Mouse (Mus musculus): Measurements from ENCODE around the gene Dnah11. TPM values are rescaled to one million over a fixed set of nuclear protein-coding genes. Genes with fewer than 3 reads are reported as not detected.

Dnah11 gene
- polyA plus RNA-seq, 1 experiment from 2014 or later, result 0.04 TPM

DNA sequence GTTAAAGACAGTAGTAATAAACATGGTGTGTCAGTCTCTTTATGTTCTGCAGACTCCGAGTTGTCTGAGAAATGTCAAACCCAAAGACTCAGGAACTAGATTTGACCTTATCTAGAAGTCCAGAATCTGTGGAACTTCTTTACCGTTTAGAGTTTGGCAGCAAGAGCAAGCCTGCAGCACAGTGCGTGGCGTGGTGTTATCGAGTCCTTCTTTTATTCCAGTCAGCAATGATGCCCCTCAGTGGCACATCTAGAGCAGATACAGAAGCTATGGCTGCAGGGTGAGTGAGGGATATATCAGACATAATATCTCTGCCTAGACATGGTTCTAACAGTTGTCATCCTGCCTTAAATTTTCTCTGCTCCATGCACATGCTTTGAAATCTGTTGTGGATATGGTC is 336.2 kb downstream of the Dnah11 start:
- WGBS, result 83% methylated on average over 5 of the region's 5 CpGs
- H3K27ac ChIP-seq, result 0 out of 2 replicates have a peak overlapping the region, but pooled peaks have one; percentile 0
- no peak for DNase-seq (ENCODE audit: low spot score)

DNA sequence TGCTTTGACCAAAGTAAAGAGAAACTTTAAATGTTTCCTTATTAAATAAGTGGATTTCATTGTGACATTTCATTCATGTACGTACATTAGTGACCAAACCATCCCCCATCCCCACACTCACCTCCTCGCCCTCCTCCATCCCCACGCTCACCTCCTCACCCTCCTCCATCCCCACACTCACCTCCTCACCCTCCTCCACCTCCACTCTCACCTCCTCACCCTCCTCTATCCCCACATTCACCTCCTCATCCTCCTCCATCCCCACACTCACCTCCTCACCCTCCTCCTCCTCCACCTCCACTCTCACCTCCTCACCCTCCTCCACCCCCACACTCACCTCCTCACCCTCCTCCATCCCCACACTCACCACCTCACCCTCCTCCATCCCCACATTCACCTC is 337.6 kb downstream of the Dnah11 start:
- Histone ChIP-seq H3K36me3 (peaks cover 22% of the 10 kb centered on the region), H3K9me3 (replicated peaks) (no peaks in the 10 kb centered on the region), H3K27me3 (ENCODE audit: low read depth, poor library complexity, severe bottlenecking) (no peaks in the 10 kb centered on the region), H3K4me3 (no peak overlapping the region), H3K4me1 (peaks cover 12% of the 10 kb centered on the region), H3K27ac (no peak overlapping the region)
- 79% methylated on average over 3 of the region's 3 CpGs for WGBS
- DNase-seq (ENCODE audit: low spot score), result no peak

More for the DNA sequence above, 336.2 kb downstream of the Dnah11 start:
- Histone ChIP-seq H3K27me3 (ENCODE audit: low read depth, poor library complexity, severe bottlenecking) (no peaks in the 10 kb centered on the region), H3K4me1 (peaks cover 12% of the 10 kb centered on the region), H3K36me3 (peaks cover 36% of the 10 kb centered on the region), H3K9me3 (replicated peaks) (no peaks in the 10 kb centered on the region), H3K4me3 (no peak overlapping the region)

DNA sequence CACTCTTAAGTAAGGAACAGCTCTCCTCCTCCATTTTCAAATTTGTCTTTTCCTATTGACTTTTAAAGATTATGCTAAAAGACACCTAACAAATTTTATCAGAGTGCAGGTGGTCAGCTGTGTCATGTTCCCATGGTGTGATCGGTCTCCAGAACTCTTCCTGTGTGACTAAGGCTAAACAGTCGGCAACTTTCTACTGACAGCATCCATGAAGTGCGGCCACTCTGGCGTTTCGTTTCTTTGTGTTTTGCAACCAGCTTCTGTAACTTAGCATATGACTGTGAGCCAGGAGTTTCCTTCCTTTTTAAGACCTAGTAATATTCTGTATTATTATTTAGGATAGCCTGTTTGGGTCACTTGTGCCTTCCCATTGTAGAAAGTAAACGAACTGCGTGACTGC is 338.0 kb downstream of the Dnah11 start:
- 84% methylated on average over 7 of the region's 7 CpGs for WGBS

DNA sequence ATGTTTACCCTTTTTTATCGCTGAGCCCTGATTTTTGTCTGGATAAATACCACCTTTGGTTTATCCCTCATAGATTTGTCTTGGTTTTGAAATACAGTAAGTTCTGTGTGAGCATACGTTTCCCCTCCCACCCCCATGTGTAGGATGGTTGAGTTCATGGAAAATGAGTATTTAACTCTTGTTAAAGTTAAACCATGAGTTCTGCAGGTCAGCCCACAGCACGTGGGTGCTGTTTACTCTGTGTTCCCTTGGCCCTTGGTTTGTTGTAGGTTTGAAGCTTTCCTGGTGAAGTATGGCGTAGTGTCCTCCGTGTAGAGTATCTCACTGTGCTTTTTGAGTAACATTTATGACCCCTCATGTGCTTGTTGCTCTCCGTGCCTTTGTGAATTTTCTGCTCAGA is 341.0 kb downstream of the Dnah11 start:
- 95% methylated on average over 6 of the region's 6 CpGs for WGBS
- no peak for DNase-seq (ENCODE audit: low spot score)
- Histone ChIP-seq H3K36me3 (0 out of 2 replicates have a peak, but pooled peaks cover 3% of the 10 kb centered on the region), H3K4me3 (no peak overlapping the region), H3K4me1 (peaks cover 4% of the 10 kb centered on the region; the same call in 1 of the 2 replicates), H3K27me3 (ENCODE audit: low read depth, poor library complexity, severe bottlenecking) (no peaks in the 10 kb centered on the region), H3K27ac (no peak overlapping the region), H3K9me3 (replicated peaks) (no peaks in the 10 kb centered on the region)

More for the DNA sequence above, 338.0 kb downstream of the Dnah11 start:
- no peak for DNase-seq (ENCODE audit: low spot score)
- H3K27me3 ChIP-seq (ENCODE audit: low read depth, poor library complexity, severe bottlenecking), result no peaks in the 10 kb centered on the region
- H3K9me3 ChIP-seq (replicated peaks), result no peaks in the 10 kb centered on the region
- no peak overlapping the region for H3K27ac ChIP-seq
- H3K4me1 ChIP-seq, result peaks cover 12% of the 10 kb centered on the region
- H3K36me3 ChIP-seq, result peaks cover 18% of the 10 kb centered on the region
- H3K4me3 ChIP-seq, result no peak overlapping the region

DNA sequence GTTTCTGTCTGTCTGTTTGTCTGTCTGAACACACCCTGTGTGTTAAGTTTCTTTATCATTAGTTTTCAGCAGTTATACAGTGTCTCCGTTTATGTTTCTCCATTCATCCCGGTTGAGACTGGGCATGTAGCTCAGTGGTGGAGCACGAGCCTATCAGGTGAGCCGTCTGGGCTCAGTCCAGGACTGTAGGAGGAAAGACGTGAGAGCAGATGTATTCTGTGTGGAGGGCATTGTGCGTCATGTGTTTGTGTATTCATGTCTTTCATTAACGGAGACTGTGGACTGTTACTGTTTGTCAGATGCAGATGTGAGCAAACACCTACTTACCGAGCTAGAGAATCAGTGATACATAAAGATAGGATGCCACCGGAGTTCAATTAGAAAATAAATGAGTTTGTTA is 341.8 kb downstream of the Dnah11 start:
- Histone ChIP-seq H3K27me3 (ENCODE audit: low read depth, poor library complexity, severe bottlenecking) (no peaks in the 10 kb centered on the region), H3K4me1 (no peaks in the 10 kb centered on the region), H3K36me3 (0 out of 2 replicates have a peak, but pooled peaks cover 3% of the 10 kb centered on the region), H3K27ac (no peak overlapping the region), H3K4me3 (no peak overlapping the region), H3K9me3 (replicated peaks) (no peaks in the 10 kb centered on the region)
- no peak for DNase-seq (ENCODE audit: low spot score)
- WGBS, result 89% methylated on average over 9 of the region's 9 CpGs

DNA sequence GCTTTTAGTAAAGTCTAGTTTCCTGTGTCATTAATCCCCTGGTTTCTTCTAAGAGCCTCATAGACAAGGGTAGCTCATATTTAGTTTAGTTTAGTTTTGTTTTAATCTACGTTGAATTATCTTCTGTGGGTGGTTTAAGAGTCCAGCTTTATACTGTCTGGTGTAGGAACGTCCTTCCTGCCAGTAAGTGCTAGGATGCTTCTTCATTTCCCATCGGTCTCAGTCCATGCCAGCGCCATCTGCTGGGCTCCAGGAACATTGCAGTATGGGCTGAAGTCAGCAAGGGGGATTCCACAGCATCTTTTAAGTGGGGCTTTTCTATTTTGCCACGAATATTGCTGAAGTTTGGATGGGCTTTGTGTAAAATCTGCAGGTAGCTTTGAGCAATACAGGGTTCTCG is 345.5 kb downstream of the Dnah11 start:
- WGBS, result 34% methylated on average over 6 of the region's 6 CpGs
- DNase-seq (ENCODE audit: low spot score), result peak; percentile 65
- H3K4me1 ChIP-seq, result 0 out of 2 replicates have a peak, but pooled peaks cover 4% of the 10 kb centered on the region

DNA sequence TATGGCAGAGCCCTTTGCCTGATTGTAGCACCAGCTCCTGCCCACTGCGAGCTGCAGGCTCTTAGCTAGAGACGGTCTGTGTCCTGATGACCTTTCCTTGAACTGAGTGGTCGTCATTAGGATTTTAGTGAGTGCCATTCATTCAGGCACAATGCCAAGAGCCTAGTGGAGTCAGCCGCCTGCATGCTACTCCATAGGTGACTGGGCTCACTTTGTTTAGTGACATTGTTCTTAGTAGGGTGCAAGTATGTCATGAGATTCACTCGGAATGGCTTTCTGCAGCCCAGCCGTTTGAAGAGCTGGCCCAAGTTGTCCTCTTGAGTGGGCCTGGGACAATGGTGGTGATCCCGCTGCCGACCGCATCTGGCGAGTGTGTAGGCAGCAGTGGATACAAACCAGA is 348.4 kb downstream of the Dnah11 start:
- Histone ChIP-seq H3K4me3 (no peak overlapping the region), H3K27me3 (ENCODE audit: low read depth, poor library complexity, severe bottlenecking) (no peaks in the 10 kb centered on the region), H3K4me1 (peaks cover 12% of the 10 kb centered on the region; the same call in 1 of the 2 replicates), H3K27ac (no peak overlapping the region), H3K9me3 (replicated peaks) (no peaks in the 10 kb centered on the region), H3K36me3 (peaks cover 16% of the 10 kb centered on the region; the same call in 1 of the 2 replicates)
- WGBS, result 63% methylated on average over 10 of the region's 10 CpGs
- DNase-seq (ENCODE audit: low spot score), result no peak

More for the DNA sequence above, 345.5 kb downstream of the Dnah11 start:
- no peaks in the 10 kb centered on the region for H3K27me3 ChIP-seq (ENCODE audit: low read depth, poor library complexity, severe bottlenecking)
- peaks cover 10% of the 10 kb centered on the region; the same call in 1 of the 2 replicates for H3K36me3 ChIP-seq
- no peak overlapping the region for H3K4me3 ChIP-seq
- no peak overlapping the region for H3K27ac ChIP-seq
- H3K9me3 ChIP-seq (replicated peaks), result no peaks in the 10 kb centered on the region

DNA sequence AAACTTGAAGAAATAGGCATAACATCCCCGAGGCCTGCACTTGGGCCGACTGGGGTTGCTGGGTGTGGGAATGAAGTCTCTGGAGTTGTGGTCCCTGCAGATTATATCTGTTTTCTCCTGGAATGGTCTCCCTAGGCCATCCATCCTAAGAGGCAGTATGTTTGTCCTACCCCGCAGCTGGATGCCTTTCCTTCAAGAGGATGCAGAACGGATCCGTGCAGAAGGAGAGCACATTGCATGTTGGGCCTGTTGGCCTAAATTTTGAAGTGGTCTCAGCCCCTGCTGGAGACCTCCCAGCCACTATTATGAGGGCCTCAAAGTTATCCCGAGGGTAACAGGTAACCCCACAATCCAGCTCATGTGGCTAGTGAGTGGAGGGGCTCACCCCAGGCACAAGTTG is 350.2 kb downstream of the Dnah11 start:
- no peaks in the 10 kb centered on the region for H3K27me3 ChIP-seq (ENCODE audit: low read depth, poor library complexity, severe bottlenecking)
- no peaks in the 10 kb centered on the region for H3K9me3 ChIP-seq (replicated peaks)
- DNase-seq (ENCODE audit: low spot score), result no peak
- no peak overlapping the region for H3K4me3 ChIP-seq
- WGBS, result 94% methylated on average over 6 of the region's 6 CpGs
- H3K27ac ChIP-seq, result no peak overlapping the region
- peaks cover 27% of the 10 kb centered on the region for H3K4me1 ChIP-seq
- H3K36me3 ChIP-seq, result peaks cover 16% of the 10 kb centered on the region; the same call in 1 of the 2 replicates

DNA sequence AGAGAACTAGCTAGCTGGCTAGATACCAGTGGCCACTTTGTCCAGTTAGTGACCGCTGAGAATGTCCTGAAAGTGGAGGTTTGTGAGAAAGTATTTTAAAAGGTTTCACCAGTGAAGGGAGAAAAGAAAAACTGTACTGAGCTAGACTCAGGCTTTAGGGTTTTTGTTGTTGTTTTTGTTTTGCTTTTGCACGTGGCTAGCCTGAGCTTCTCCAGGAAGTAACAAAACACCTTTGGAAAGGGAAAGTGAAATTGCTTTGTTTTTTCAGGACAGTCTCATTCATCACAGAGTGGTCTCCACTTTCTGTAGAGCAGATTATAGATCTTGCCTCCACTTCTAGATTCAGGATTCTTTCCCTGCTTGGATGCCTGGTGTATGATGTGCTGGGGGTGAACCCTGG is 353.9 kb downstream of the Dnah11 start:
- H3K27ac ChIP-seq, result peak overlapping the region; percentile 99
- H3K9me3 ChIP-seq (replicated peaks), result no peaks in the 10 kb centered on the region
- H3K4me1 ChIP-seq, result peaks cover 32% of the 10 kb centered on the region
- H3K4me3 ChIP-seq, result peak overlapping the region; percentile 80
- 27% methylated on average over 2 of the region's 2 CpGs for WGBS
- peaks cover 11% of the 10 kb centered on the region; the same call in 1 of the 2 replicates for H3K36me3 ChIP-seq
- no peaks in the 10 kb centered on the region for H3K27me3 ChIP-seq (ENCODE audit: low read depth, poor library complexity, severe bottlenecking)
- no peak for DNase-seq (ENCODE audit: low spot score)

DNA sequence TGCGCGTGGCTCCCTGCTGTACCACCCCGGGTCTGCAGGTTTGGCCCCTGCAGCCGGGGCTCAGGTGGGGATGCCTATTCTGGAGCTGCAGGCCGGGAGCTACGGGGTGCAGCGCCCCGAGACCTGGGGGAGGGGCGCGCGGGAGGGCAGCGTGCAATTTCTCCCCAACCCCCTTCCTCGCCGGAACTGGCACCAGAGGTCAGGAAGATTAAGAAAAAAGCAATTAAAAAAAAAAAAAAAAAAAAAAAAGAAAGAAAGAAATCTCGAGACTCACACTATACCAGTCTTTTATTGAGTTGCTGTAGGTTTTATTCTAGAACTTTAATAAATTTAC is 354.8 kb downstream of the Dnah11 start:
- Histone ChIP-seq H3K27ac (peak overlapping the region; percentile 99), H3K9me3 (replicated peaks) (no peaks in the 10 kb centered on the region), H3K36me3 (peaks cover 11% of the 10 kb centered on the region; the same call in 1 of the 2 replicates), H3K4me3 (peak overlapping the region; percentile 80), H3K4me1 (peaks cover 32% of the 10 kb centered on the region), H3K27me3 (ENCODE audit: low read depth, poor library complexity, severe bottlenecking) (no peaks in the 10 kb centered on the region)
- no peak for DNase-seq (ENCODE audit: low spot score)
- WGBS, result under 1% methylated on average over 15 of the region's 15 CpGs

DNA sequence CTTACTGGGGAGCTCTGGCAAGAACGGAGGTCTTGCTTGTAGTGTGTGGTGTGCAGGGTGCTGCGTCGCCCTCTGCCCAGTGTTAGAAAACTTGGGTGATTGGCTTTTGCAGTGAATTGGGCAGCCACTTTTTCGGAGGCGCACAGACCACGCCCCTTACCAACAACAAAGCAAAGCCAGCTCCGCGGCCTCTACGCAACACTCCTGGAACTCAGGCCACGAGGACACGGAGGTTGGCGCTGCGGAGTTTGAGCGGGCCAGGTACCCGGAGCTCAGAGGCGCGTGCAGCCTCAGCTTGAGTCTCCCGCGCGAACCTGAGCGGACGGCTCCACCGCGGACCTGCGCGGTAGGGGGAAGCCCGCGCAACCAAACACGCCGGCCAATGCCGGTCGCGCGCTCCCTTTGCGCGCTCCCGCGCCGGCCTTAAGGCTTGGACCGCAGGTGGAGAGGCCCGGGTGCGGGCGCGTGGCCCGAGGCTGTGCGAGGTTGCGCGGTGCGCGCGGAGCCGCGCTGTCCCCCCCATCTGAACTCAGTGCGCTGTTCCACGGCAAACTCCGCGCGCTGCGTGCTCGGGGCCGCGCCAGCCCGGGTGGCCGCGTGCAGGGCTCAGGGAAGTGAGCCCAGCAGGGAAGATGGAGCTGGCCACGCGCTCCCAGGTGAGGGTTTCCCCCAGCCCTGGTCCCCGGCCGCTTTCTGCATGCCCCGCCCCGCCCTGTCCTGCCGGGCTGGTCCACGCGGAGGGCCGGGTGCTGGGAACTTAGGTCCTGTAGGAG is 355.4 kb downstream of the Dnah11 start:
- peaks cover 32% of the 10 kb centered on the region for H3K4me1 ChIP-seq
- under 1% methylated on average over 75 of the region's 75 CpGs for WGBS
- H3K27ac ChIP-seq, result peak overlapping the region; percentile 99
- DNase-seq (ENCODE audit: low spot score), result peak; percentile 88
- no peaks in the 10 kb centered on the region for H3K9me3 ChIP-seq (replicated peaks)
- H3K4me3 ChIP-seq, result peak overlapping the region; percentile 80
- no peaks in the 10 kb centered on the region for H3K27me3 ChIP-seq (ENCODE audit: low read depth, poor library complexity, severe bottlenecking)
- H3K36me3 ChIP-seq, result peaks cover 7% of the 10 kb centered on the region; the same call in 1 of the 2 replicates

DNA sequence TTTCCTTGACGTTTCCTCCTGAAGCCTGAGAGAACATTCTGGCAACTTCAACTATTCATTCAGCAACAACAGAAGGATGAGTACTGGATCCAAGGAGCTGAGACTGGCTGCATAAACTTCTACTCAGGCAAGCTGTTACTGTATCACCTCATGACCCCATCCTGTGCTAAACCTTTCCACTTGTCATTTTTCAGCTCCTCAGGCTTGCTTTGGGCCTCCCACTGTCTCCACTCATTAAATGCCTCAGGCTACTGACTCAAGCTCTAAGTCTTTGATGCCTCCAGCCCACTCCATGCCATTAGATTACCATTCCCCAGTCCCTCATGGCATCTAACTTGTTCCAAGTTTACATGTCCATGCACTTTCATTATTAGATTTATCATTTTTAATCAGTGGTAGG is 356.2 kb downstream of the Dnah11 start:
- no peaks in the 10 kb centered on the region for H3K9me3 ChIP-seq (replicated peaks)
- peak overlapping the region; percentile 99 for H3K27ac ChIP-seq
- H3K27me3 ChIP-seq (ENCODE audit: low read depth, poor library complexity, severe bottlenecking), result no peaks in the 10 kb centered on the region
- no peak for DNase-seq (ENCODE audit: low spot score)
- H3K4me1 ChIP-seq, result peaks cover 32% of the 10 kb centered on the region
- H3K4me3 ChIP-seq, result peak overlapping the region; percentile 80; the same call in 1 of the 2 replicates
- 88% methylated on average over 1 of the region's 1 CpGs for WGBS
- 0 out of 2 replicates have a peak, but pooled peaks cover 5% of the 10 kb centered on the region for H3K36me3 ChIP-seq

DNA sequence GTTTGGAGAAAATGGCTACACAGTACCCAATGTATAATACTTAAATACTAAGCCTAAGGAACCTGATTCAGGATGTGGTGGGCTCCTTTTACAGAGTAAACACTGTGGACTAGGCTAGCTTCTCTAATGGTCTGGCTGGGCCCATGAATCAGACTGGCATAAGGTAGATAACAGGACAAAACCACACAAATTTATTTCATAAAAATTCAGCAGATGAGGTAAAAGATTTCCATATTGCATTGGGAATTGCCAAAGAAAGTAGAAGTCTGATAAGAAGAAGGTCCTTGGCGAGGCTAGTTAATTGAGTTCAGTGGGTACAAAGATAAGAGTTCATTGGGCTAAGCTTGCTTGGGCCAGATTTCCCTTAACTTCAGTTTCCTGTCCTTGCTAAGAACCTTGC is 358.1 kb downstream of the Dnah11 start:
- Histone ChIP-seq H3K36me3 (no peaks in the 10 kb centered on the region), H3K27ac (no peak overlapping the region), H3K9me3 (replicated peaks) (no peaks in the 10 kb centered on the region), H3K4me1 (peaks cover 26% of the 10 kb centered on the region), H3K4me3 (no peak overlapping the region), H3K27me3 (ENCODE audit: low read depth, poor library complexity, severe bottlenecking) (no peaks in the 10 kb centered on the region)
- no peak for DNase-seq (ENCODE audit: low spot score)
- WGBS, result 84% methylated on average over 1 of the region's 1 CpGs

All from limb, embryonic 10.5 days (tissue).